Mouse (Mus musculus) urinary bladder, postnatal 10 days (tissue): ENCODE measurements around the gene Psmg4.
A peak's percentile ranks its signal among the peaks of the same experiment; 100 is the strongest.

Experiments
- DNase-seq: peaks from one replicate; pipeline ENCODE4 v3.0.0; 2022; ENCODE audit warnings: low spot score

Psmg4 gene

DNA sequence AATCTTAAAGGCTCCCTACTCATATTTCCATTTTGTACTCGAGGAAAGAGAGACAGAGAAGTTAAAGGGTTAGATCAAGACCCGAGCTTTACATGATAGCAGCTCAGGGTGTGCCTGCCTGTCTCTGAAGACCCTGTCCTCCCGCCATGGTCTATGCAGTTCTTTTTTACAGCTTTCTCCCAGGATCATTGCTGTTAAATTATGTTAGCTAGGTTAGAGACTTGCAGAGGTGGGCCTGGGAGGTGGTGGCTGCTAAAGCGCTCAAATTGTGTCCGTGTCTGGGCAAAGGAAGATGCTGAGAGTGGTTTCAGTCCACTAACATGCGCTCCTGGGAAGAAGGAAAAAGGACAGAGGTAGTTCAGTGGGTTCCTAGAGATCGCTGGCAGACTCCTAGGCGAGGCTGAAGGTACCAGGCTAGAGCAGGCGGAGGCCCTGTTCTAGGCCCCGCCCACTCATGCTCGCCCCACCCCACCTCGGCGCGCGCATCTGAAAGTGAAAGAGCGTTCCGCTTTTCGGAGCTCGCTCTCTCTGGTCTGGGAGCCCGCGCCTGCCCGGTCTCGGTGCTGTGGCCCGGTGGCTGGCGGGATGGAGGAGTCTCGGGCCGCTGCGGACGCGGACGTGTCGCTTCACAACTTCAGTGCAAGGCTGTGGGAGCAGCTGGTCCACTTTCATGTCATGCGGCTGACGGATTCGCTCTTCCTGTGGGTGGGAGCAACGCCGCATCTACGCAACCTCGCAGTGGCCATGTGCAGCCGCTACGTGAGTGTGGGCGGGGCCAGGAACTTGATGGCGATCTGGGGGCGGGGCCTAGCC is at the start of gene Psmg4:
Psmg4 (plus strand) TSS at position 474 of the 813 bp plus-strand sequence.
- peak; percentile 77 for DNase-seq

GRCm38 (mm10) chr13:34113086-34113485 is 49.7 kb upstream of the Psmg4 start:
- DNase-seq, result no peak

DNA sequence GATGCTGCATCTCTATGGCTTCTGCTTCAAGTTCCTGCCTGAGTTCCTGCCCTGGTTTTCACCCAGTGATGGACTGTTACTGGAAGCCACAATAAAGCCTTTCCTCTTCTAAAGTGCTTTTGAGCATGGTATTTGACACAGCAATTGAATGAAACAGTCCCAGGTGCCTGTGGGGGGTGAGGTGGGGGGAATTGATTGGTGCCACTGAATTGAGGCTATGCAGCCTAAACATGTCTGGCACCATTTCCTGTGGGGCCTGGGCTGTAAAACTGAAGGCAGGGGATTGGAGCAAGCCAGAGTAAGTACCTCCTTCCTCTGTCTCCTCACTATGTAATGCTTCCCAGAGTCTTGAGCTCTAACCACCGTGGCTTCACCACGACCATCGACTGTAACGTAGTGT is 48.1 kb upstream of the Psmg4 start:
- DNase-seq, result no peak

DNA sequence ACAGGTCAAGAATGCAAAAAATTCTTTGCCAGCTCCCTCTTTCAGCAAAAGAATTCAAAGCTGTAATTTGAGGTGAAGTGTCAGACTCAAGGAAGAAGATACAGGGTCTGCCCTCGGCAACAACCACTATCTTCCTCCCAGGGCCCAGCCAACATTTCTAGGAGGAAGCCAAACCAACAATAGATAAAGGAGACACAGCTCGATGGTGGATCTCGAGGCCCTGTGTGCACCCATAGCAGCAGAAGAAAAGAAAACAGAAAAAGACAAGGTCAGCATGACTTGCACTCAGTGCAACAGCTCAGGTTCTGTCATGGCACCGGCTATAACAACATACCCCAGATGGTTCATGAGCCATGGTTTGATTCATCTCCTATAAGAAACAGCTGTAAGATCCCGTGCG is 46.3 kb upstream of the Psmg4 start:
- no peak for DNase-seq

DNA sequence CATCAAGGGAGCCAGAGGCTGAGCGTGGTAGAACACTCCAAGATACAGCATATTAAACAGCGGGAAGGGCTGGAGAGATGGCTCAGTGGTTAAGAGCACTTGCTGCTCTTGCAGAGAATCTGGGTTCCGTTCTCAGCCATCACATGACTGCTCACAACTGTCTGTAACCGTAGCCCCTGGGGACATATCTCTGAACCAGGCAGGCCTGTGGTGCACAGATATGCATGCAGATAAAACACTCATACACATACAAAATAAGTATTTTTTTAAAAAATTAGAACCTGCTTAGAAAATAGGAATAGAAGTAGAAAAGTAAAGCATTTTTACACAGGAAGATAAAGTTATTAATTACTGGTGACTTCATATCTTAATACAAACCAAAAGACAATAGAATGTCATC is 43.9 kb upstream of the Psmg4 start:
- DNase-seq, result no peak

GRCm38 (mm10) chr13:34119406-34119805 is 43.4 kb upstream of the Psmg4 start:
- no peak for DNase-seq

DNA sequence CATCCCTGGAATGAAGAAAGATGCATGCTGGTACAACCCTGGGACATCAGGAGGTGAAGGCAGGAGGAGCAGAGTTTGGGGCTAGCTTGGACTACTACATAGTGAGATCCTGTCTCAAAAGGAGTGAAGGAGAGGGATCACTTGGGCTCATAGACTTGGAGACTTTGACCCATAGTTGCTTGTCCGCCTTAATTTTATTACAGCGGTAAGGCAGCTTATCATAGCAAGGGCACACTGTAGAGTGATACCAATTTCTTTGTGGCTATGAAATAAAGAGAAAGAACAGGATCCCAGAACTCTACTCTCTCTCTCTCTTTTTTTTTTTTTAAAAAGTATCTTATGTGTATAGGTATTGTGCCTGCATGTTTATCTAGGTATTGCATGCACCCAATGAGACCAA is 42.2 kb upstream of the Psmg4 start:
- no peak for DNase-seq

GRCm38 (mm10) chr13:34125711-34126110 is 37.1 kb upstream of the Psmg4 start:
- no peak for DNase-seq

GRCm38 (mm10) chr13:34128276-34129114 is 34.3 kb upstream of the Psmg4 start:
- DNase-seq, result no peak

DNA sequence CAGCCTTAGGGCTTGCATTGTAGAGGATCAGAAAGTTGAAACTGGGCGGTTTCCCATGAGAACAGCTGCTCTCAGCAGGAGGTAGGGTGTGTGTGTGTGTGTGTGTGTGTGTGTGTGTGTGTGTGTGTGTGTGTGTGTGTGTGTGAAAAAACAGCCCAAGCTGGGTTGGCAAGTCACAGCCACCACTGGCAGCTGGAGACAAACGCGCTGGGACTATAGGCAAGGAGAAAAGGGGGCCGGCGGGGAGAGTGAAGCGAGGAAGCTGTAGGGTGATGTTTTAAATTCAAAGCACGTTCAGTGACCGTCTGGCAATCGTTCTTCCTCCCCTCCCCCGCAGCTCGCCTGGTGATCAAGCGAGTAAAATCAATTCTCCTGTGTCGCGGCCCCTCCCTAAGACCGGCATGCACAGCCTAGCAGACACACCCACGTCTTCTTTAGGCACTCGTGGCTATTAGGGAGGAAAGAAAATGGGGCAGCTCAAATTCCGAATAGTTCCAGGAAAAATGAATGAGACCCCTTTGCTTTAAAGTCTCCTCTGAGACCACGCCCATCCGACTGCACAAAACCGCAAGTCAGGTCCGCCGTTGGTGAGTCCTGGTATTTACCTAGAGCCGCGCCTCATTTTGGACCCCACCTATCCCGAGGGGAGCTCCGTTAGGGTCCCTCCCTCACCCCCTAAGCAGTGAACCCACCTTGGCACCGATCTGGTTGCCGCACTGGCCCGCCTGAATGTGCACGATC is 33.1 kb upstream of the Psmg4 start:
- no peak for DNase-seq

DNA sequence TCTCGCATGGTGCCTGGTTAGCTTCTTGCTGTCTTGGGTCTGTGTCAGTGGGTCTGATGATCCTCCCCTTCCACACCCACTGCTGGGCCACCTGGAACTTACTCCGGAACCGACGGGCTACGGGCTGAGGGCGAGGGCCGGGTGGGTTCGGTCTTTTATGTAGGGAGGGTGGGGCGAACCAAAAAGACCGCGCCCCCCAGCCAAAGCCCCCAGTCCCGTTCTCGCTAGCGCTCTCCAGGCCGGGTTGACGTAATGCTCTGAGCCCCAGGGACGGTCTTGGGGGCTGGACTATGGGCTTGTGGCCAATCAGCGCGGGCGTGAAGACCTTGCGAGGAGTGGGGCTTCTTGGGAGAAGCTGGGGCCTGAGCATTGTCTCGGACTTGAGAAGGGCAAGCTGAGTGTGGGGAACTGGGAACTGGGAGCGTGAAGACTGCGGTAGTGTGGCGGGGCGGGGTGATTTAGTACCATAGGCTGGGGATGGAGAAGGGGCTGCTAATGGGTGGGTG is 32.5 kb upstream of the Psmg4 start, which contains the start of gene Tubb2b:
Tubb2b (minus strand) TSS at position 241 of the 506 bp plus-strand sequence.
- no peak for DNase-seq

DNA sequence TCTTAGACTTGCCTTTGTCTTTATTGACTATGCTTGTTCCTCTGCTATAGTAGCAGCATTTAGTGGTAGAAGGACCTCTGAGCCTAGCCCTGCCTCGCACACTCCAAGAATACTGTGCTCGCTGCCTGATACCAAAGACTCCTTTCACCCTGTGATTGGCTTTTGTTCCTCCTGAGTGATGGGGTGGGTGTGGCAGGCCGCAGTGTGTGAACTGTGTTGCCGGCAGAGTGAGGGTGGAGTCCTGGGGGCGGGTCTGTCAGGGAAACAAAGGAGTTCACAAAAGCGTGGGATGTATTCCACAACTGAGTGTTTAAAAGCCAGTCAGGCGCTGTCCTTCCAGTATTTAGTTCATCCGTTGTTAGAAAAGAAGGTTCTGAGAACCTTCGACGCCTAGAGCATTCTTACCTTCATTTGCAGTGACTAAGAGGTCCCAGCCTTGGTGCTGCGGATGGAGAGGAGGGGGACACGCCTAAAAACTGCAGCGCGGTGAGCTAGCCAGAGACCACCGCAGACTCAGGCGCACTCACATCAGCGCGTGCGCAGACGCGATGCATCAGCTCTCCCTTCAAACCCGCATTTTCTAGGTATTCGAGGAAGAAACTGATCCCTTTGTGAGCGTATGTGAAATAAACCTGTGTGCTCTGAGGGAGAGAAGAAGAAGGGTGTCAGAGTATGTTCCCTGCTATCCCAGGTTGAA is 31.6 kb upstream of the Psmg4 start:
- no peak for DNase-seq

- DNase-seq, result no peak
These were observed 31.1 kb upstream of the Psmg4 start for GRCm38 (mm10) chr13:34131708-34132060.

- DNase-seq, result no peak
These were observed 30.5 kb upstream of the Psmg4 start for GRCm38 (mm10) chr13:34132299-34132698.

- DNase-seq, result no peak
These were observed 29.9 kb upstream of the Psmg4 start for GRCm38 (mm10) chr13:34132875-34133274.

- no peak for DNase-seq
These were observed 29.3 kb upstream of the Psmg4 start for GRCm38 (mm10) chr13:34133326-34134071.

DNA sequence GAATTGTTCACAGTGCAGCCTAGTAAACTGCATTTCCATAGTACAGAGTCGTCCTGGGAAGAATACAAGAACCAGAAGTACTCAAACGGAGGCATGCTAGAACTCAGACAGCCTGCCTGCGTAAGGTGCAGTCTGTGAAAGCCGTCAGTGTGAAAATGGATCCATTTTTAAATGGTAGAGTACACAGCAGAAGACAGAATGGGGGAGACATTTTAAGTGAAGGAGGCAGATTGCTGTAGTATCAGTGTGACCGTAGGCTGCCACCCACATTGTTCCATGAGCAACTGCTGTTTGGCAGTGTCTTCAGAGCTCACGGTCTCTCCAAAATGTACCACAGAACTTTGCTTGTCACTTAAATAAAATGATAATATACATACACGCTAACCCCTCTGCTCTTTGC is 28.5 kb upstream of the Psmg4 start:
- no peak for DNase-seq

- DNase-seq, result no peak
These were observed 26.2 kb upstream of the Psmg4 start for GRCm38 (mm10) chr13:34136605-34137004.

- no peak for DNase-seq
These were observed 19.4 kb upstream of the Psmg4 start for GRCm38 (mm10) chr13:34143389-34143788.

DNA sequence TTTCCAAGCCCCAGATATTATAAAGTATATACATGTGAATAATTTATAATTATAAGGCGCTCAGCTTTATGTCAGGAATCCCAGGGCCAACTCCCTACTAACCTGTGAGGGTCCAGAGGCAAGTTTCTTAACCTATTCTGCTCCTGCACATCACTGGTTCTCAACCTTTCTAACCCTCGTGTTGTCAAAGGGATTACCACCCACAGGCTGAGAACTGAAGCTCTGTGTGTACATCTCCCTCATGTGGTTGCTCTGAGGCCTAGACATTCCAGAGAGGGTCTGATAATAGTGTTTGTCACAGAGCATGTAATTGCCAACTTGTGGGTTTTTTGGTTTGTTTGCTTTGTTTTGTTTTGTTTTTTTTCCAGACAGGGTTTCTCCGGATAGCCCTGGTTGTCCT is 15.8 kb upstream of the Psmg4 start:
- no peak for DNase-seq

DNA sequence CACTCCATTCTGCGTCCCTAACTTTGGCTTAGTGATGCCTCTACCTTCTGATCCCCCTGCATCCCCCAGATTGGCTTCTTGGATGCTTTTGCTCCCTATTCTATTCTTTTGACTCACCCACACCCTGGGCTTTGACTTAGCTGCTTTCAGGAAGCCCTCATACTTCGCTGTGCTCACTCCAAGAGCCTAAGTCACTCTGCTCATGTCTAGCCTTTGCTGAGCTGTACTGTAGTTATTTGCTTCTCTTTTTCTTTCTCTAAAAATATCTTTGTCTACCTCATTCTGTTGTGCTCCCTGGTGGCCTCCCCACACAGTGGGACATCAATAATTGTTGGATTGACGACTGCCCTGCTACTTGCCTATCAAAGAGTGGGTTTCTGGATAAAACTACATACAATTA is 14.6 kb upstream of the Psmg4 start:
- DNase-seq, result no peak
